Mouse (Mus musculus) forebrain, embryonic 10.5 days (tissue): Measurements from ENCODE around the gene Fzd7. TPM values are rescaled to one million over a fixed set of nuclear protein-coding genes. Genes with fewer than 3 reads are reported as not detected.

Source experiments
- DNase-seq: peaks from one replicate; pipeline ENCODE4 v3.0.0-alpha.2; 2017; ENCODE audit warnings: low spot score; ENCODE audit errors: extremely low spot score
- H3K27ac ChIP-seq: fragments of 300-500 bp; sonication (generic); 2 replicates; pipeline ENCODE4 v1.5.1; 2016; ENCODE audit warnings: mild to moderate bottlenecking
- H3K27me3 ChIP-seq: fragments of 300-500 bp; sonication (generic); 2 replicates; pipeline ENCODE4 v1.6.1; 2016; ENCODE audit warnings: mild to moderate bottlenecking; ENCODE audit not compliant: poor library complexity, severe bottlenecking
- H3K36me3 ChIP-seq: fragments of 300-500 bp; sonication (generic); replicated peaks from 2 replicates; pipeline ENCODE4 v1.6.1; 2016; ENCODE audit warnings: mild to moderate bottlenecking, moderate library complexity
- H3K4me1 ChIP-seq: fragments of 300-500 bp; sonication (generic); 2 replicates; pipeline ENCODE4 v1.6.1; 2016
- H3K4me3 ChIP-seq: fragments of 300-500 bp; sonication (generic); 2 replicates; pipeline ENCODE4 v1.5.1; 2016; ENCODE audit warnings: mild to moderate bottlenecking, moderate library complexity
- H3K9me3 ChIP-seq: fragments of 300-500 bp; sonication (generic); 2 replicates; pipeline ENCODE4 v1.6.1; 2016; ENCODE audit warnings: mild to moderate bottlenecking, moderate library complexity
- WGBS: fragments of 180-500 bp; shearing (Covaris S2); methylation state at CpG from one replicate; pipeline ENCODE4 v1.1.7; 2016; 5-methylcytosine and 5-hydroxymethylcytosine counted together
- polyA plus RNA-seq: library from polyadenylated mRNA; unstranded; fragments of >200 nt; fragmentation: Nextera tagmentation; extraction: Ambion mirVana; gene quantifications from 2 replicates; pipeline ENCODE4 v1.2.1, GENCODE M21; 2016

Fzd7 gene
- polyA plus RNA-seq, 1 experiment from 2014 or later, result 9.6 TPM

GRCm38 (mm10) chr1:59488991-59489390 lies 6.8 kb downstream of the Fzd7 start:
- Histone ChIP-seq H3K9me3 (no peaks in the 10 kb centered on the region), H3K27me3 (peaks cover 12% of the 10 kb centered on the region), H3K27ac (0 out of 2 replicates have a peak overlapping the region, but pooled peaks have one; percentile 53), H3K36me3 (peaks cover 35% of the 10 kb centered on the region), H3K4me3 (no peak overlapping the region), H3K4me1 (peaks cover 74% of the 10 kb centered on the region)
- no peak for DNase-seq
- 81% methylated on average over 4 of the region's 4 CpGs for WGBS

GRCm38 (mm10) chr1:59491517-59491916 lies 9.3 kb downstream of the Fzd7 start:
- Histone ChIP-seq H3K4me3 (no peak overlapping the region), H3K4me1 (peaks cover 49% of the 10 kb centered on the region), H3K27ac (no peak overlapping the region), H3K36me3 (peaks cover 24% of the 10 kb centered on the region), H3K9me3 (no peaks in the 10 kb centered on the region), H3K27me3 (no peaks in the 10 kb centered on the region)
- no peak for DNase-seq
- WGBS, result 88% methylated on average over 9 of the region's 9 CpGs

GRCm38 (mm10) chr1:59492432-59492831 lies 10.2 kb downstream of the Fzd7 start:
- no peak for DNase-seq
- WGBS, result 75% methylated on average over 4 of the region's 4 CpGs
- Histone ChIP-seq H3K27ac (no peak overlapping the region), H3K4me3 (no peak overlapping the region; the same call in 1 of the 2 replicates), H3K4me1 (peaks cover 40% of the 10 kb centered on the region), H3K27me3 (no peaks in the 10 kb centered on the region), H3K36me3 (peaks cover 19% of the 10 kb centered on the region), H3K9me3 (no peaks in the 10 kb centered on the region)

- Histone ChIP-seq H3K27me3 (no peaks in the 10 kb centered on the region; the same call in 1 of the 2 replicates), H3K36me3 (peaks cover under 1% of the 10 kb centered on the region; the same call in 1 of the 2 replicates), H3K9me3 (no peaks in the 10 kb centered on the region), H3K4me3 (no peak overlapping the region), H3K27ac (no peak overlapping the region), H3K4me1 (peaks cover 26% of the 10 kb centered on the region)
- DNase-seq, result no peak
- WGBS, result 95% methylated on average over 5 of the region's 5 CpGs
Measured at GRCm38 (mm10) chr1:59495970-59496369, 13.7 kb downstream of the Fzd7 start.

GRCm38 (mm10) chr1:59497741-59498613 lies 15.8 kb downstream of the Fzd7 start:
- Histone ChIP-seq H3K9me3 (no peaks in the 10 kb centered on the region), H3K4me3 (no peak overlapping the region), H3K27ac (no peak overlapping the region), H3K27me3 (no peaks in the 10 kb centered on the region; the same call in 1 of the 2 replicates), H3K4me1 (peaks cover 9% of the 10 kb centered on the region; the same call in 1 of the 2 replicates), H3K36me3 (no peaks in the 10 kb centered on the region)
- WGBS, result 82% methylated on average over 6 of the region's 6 CpGs
- no peak for DNase-seq

GRCm38 (mm10) chr1:59499327-59499726 lies 17.1 kb downstream of the Fzd7 start:
- DNase-seq, result no peak
- Histone ChIP-seq H3K9me3 (no peaks in the 10 kb centered on the region), H3K27ac (no peak overlapping the region), H3K27me3 (no peaks in the 10 kb centered on the region; the same call in 1 of the 2 replicates), H3K4me3 (no peak overlapping the region), H3K36me3 (no peaks in the 10 kb centered on the region), H3K4me1 (peaks cover 11% of the 10 kb centered on the region)
- 80% methylated on average over 3 of the region's 3 CpGs for WGBS

GRCm38 (mm10) chr1:59502355-59502754 lies 20.1 kb downstream of the Fzd7 start:
- no peaks in the 10 kb centered on the region for H3K36me3 ChIP-seq
- no peak overlapping the region for H3K27ac ChIP-seq
- H3K4me3 ChIP-seq, result no peak overlapping the region
- WGBS, result 74% methylated on average over 2 of the region's 2 CpGs
- H3K4me1 ChIP-seq, result peaks cover 11% of the 10 kb centered on the region
- H3K27me3 ChIP-seq, result peaks cover 13% of the 10 kb centered on the region; the same call in 1 of the 2 replicates
- no peaks in the 10 kb centered on the region for H3K9me3 ChIP-seq
- DNase-seq, result no peak

GRCm38 (mm10) chr1:59503659-59504301 lies 21.6 kb downstream of the Fzd7 start:
- 55% methylated on average over 7 of the region's 7 CpGs for WGBS
- H3K4me3 ChIP-seq, result no peak overlapping the region
- H3K27ac ChIP-seq, result no peak overlapping the region
- H3K36me3 ChIP-seq, result no peaks in the 10 kb centered on the region
- H3K9me3 ChIP-seq, result no peaks in the 10 kb centered on the region
- H3K27me3 ChIP-seq, result peaks cover 16% of the 10 kb centered on the region
- peaks cover 21% of the 10 kb centered on the region for H3K4me1 ChIP-seq
- DNase-seq, result no peak

GRCm38 (mm10) chr1:59504302-59504700 lies 22.1 kb downstream of the Fzd7 start:
- WGBS, result 77% methylated on average over 2 of the region's 2 CpGs
- Histone ChIP-seq H3K36me3 (no peaks in the 10 kb centered on the region), H3K4me3 (no peak overlapping the region), H3K27ac (no peak overlapping the region), H3K4me1 (peaks cover 21% of the 10 kb centered on the region), H3K9me3 (no peaks in the 10 kb centered on the region), H3K27me3 (peaks cover 19% of the 10 kb centered on the region)
- DNase-seq, result no peak

GRCm38 (mm10) chr1:59508463-59509139 lies 26.4 kb downstream of the Fzd7 start:
- 0 out of 2 replicates have a peak overlapping the region, but pooled peaks have one; percentile 27 for H3K27ac ChIP-seq
- WGBS, result 36% methylated on average over 17 of the region's 17 CpGs
- H3K9me3 ChIP-seq, result no peaks in the 10 kb centered on the region
- DNase-seq, result peak; percentile 22
- peaks cover 35% of the 10 kb centered on the region for H3K27me3 ChIP-seq
- H3K36me3 ChIP-seq, result no peaks in the 10 kb centered on the region
- peaks cover 26% of the 10 kb centered on the region for H3K4me1 ChIP-seq
- H3K4me3 ChIP-seq, result peak overlapping the region; percentile 4; the same call in 1 of the 2 replicates

GRCm38 (mm10) chr1:59511566-59512270 lies 29.5 kb downstream of the Fzd7 start:
- 59% methylated on average over 9 of the region's 9 CpGs for WGBS
- Histone ChIP-seq H3K36me3 (no peaks in the 10 kb centered on the region), H3K4me1 (peaks cover 42% of the 10 kb centered on the region), H3K27ac (no peak overlapping the region), H3K9me3 (no peaks in the 10 kb centered on the region), H3K27me3 (peaks cover 22% of the 10 kb centered on the region), H3K4me3 (no peak overlapping the region)
- DNase-seq, result no peak
